Mouse (Mus musculus) liver, embryonic 16.5 days (tissue): ENCODE measurements around the gene Tas1r3. TPM values are rescaled to one million over a fixed set of nuclear protein-coding genes. Genes with fewer than 3 reads are reported as not detected.

Experiments
- ATAC-seq: fragments of 200-750 bp; cut with Nextera tagmentation; 2 replicates; pipeline ENCODE4 v1.8.0; 2017; ENCODE audit warnings: low read depth, mild to moderate bottlenecking, moderate number of reproducible peaks, moderate library complexity
- H3K27ac ChIP-seq: fragments of 300-500 bp; sonication (generic); 2 replicates; pipeline ENCODE4 v1.5.1; 2014; ENCODE audit warnings: mild to moderate bottlenecking, low read length
- H3K27me3 ChIP-seq: fragments of 300-500 bp; sonication (generic); 2 replicates; pipeline ENCODE4 v1.6.1; 2014; ENCODE audit warnings: low read depth, low read length, mixed read lengths; ENCODE audit not compliant: control insufficient read depth, insufficient read depth
- H3K36me3 ChIP-seq: fragments of 300-500 bp; sonication (generic); 2 replicates; pipeline ENCODE4 v1.6.1; 2014; ENCODE audit warnings: mild to moderate bottlenecking; ENCODE audit not compliant: control insufficient read depth, insufficient read depth
- H3K4me1 ChIP-seq: fragments of 300-500 bp; sonication (generic); 2 replicates; pipeline ENCODE4 v1.6.1; 2014; ENCODE audit warnings: low read depth, low read length, mixed read lengths; ENCODE audit not compliant: control insufficient read depth
- H3K4me2 ChIP-seq: fragments of 300-500 bp; sonication (generic); 2 replicates; pipeline ENCODE4 v1.6.1; 2014; ENCODE audit warnings: low read depth, low read length, mixed read lengths
- H3K4me3 ChIP-seq: fragments of 300-500 bp; sonication (generic); 2 replicates; pipeline ENCODE4 v1.5.1; 2014; ENCODE audit warnings: low read depth, mild to moderate bottlenecking, low read length
- H3K9ac ChIP-seq: fragments of 300-500 bp; sonication (generic); 2 replicates; pipeline ENCODE4 v1.6.1; 2014; ENCODE audit warnings: low read depth, low read length
- H3K9me3 ChIP-seq: fragments of 300-500 bp; sonication (generic); replicated peaks from 2 replicates; pipeline ENCODE4 v1.6.1; 2016; ENCODE audit warnings: low read length; ENCODE audit not compliant: control insufficient read depth
- WGBS: fragments of 180-500 bp; shearing (Covaris S2); extraction: QIAGEN DNeasy Blood & Tissue Kit; methylation state at CpG from one replicate; pipeline ENCODE4 v1.1.7; 2014; ENCODE audit not compliant: insufficient replicate concordance; 5-methylcytosine and 5-hydroxymethylcytosine counted together
- polyA plus RNA-seq: library from polyadenylated mRNA; unstranded; fragments of >200 nt; fragmentation: Nextera tagmentation; extraction: Ambion mirVana; gene quantifications from 2 replicates; pipeline ENCODE4 v1.2.1, GENCODE M21; 2015

Gene Tas1r3
- polyA plus RNA-seq, 1 experiment from 2014 or later, result 0.14 TPM

GRCm38 (mm10) chr4:155831205-155831766 lies 31.9 kb downstream of the Tas1r3 start, which contains the start of gene Aurkaip1:
Gene Aurkaip1 (plus strand): TSS chr4:155831272.
- Histone ChIP-seq H3K4me3 (peak within 1 kb of the TSS; percentile 90), H3K9ac (peak within 1 kb of the TSS; percentile 92), H3K4me1 (peaks cover 24% of the 10 kb centered on the region), H3K27me3 (no peaks in the 10 kb centered on the region), H3K4me2 (peak within 1 kb of the TSS; percentile 87), H3K27ac (peak within 1 kb of the TSS; percentile 93), H3K36me3 (peaks cover 14% of the 10 kb centered on the region), H3K9me3 (no peaks in the 10 kb centered on the region)
- under 1% methylated on average over 49 of the region's 49 CpGs for WGBS
- peak; percentile 94 for ATAC-seq

- Histone ChIP-seq H3K4me1 (peaks cover 24% of the 10 kb centered on the region), H3K4me2 (peak overlapping the region; percentile 87), H3K4me3 (peak overlapping the region; percentile 90), H3K9me3 (no peaks in the 10 kb centered on the region), H3K27ac (peak overlapping the region; percentile 93), H3K9ac (peak overlapping the region; percentile 92), H3K27me3 (no peaks in the 10 kb centered on the region), H3K36me3 (peaks cover 17% of the 10 kb centered on the region)
- ATAC-seq, result no peak
- 47% methylated on average over 8 of the region's 8 CpGs for WGBS
Measured at GRCm38 (mm10) chr4:155830596-155830995, 32.6 kb downstream of the Tas1r3 start.

- Histone ChIP-seq H3K4me1 (peaks cover 24% of the 10 kb centered on the region), H3K9me3 (no peaks in the 10 kb centered on the region), H3K9ac (no peak overlapping the region), H3K4me2 (no peak overlapping the region), H3K4me3 (no peak overlapping the region), H3K27me3 (no peaks in the 10 kb centered on the region), H3K27ac (no peak overlapping the region), H3K36me3 (peaks cover 25% of the 10 kb centered on the region)
- ATAC-seq, result no peak
- WGBS, result 93% methylated on average over 4 of the region's 4 CpGs
Measured at GRCm38 (mm10) chr4:155829866-155830265, 33.3 kb downstream of the Tas1r3 start.

- no peak for ATAC-seq
Measured at GRCm38 (mm10) chr4:155823443-155823842, 39.7 kb downstream of the Tas1r3 start.

GRCm38 (mm10) chr4:155821025-155821424 lies 42.1 kb downstream of the Tas1r3 start:
- ATAC-seq, result no peak
- Histone ChIP-seq H3K27ac (no peak overlapping the region), H3K4me2 (no peak overlapping the region), H3K36me3 (peaks cover 95% of the 10 kb centered on the region), H3K4me1 (no peaks in the 10 kb centered on the region), H3K4me3 (no peak overlapping the region), H3K9ac (no peak overlapping the region), H3K27me3 (no peaks in the 10 kb centered on the region), H3K9me3 (no peaks in the 10 kb centered on the region)
- WGBS, result 79% methylated on average over 7 of the region's 7 CpGs

More at GRCm38 (mm10) chr4:155823443-155823842, 39.7 kb downstream of the Tas1r3 start:
- H3K9ac ChIP-seq, result no peak overlapping the region
- 92% methylated on average over 16 of the region's 16 CpGs for WGBS
- H3K27ac ChIP-seq, result no peak overlapping the region
- no peaks in the 10 kb centered on the region for H3K9me3 ChIP-seq
- no peak overlapping the region for H3K4me3 ChIP-seq
- no peaks in the 10 kb centered on the region for H3K27me3 ChIP-seq
- no peaks in the 10 kb centered on the region for H3K4me1 ChIP-seq
- H3K4me2 ChIP-seq, result no peak overlapping the region
- peaks cover 87% of the 10 kb centered on the region for H3K36me3 ChIP-seq

GRCm38 (mm10) chr4:155817533-155817932 lies 45.6 kb downstream of the Tas1r3 start:
- Histone ChIP-seq H3K36me3 (peaks cover 79% of the 10 kb centered on the region), H3K9me3 (no peaks in the 10 kb centered on the region), H3K4me1 (peaks cover 14% of the 10 kb centered on the region), H3K27me3 (no peaks in the 10 kb centered on the region), H3K9ac (no peak overlapping the region), H3K4me3 (no peak overlapping the region), H3K27ac (no peak overlapping the region), H3K4me2 (no peak overlapping the region)
- no peak for ATAC-seq
- WGBS, result 85% methylated on average over 4 of the region's 4 CpGs

- peak overlapping the region; percentile 98 for H3K9ac ChIP-seq
- peak overlapping the region; percentile 82 for H3K4me2 ChIP-seq
- peak overlapping the region; percentile 95 for H3K4me3 ChIP-seq
- ATAC-seq, result peak; percentile 32
- H3K4me1 ChIP-seq, result peaks cover 24% of the 10 kb centered on the region
- no peaks in the 10 kb centered on the region for H3K27me3 ChIP-seq
- H3K36me3 ChIP-seq, result peaks cover 54% of the 10 kb centered on the region
- no peaks in the 10 kb centered on the region for H3K9me3 ChIP-seq
- H3K27ac ChIP-seq, result peak overlapping the region; percentile 88
- WGBS, result under 1% methylated on average over 49 of the region's 49 CpGs
Measured at GRCm38 (mm10) chr4:155812665-155813181, 50.4 kb downstream of the Tas1r3 start.

GRCm38 (mm10) chr4:155811929-155812664 lies 51.1 kb downstream of the Tas1r3 start, which contains the start of gene Ccnl2:
Gene Ccnl2 (plus strand): TSS chr4:155812489.
- H3K9ac ChIP-seq, result peak within 1 kb of the TSS; percentile 98
- no peaks in the 10 kb centered on the region for H3K27me3 ChIP-seq
- H3K9me3 ChIP-seq, result no peaks in the 10 kb centered on the region
- peaks cover 24% of the 10 kb centered on the region for H3K4me1 ChIP-seq
- H3K27ac ChIP-seq, result peak within 1 kb of the TSS; percentile 93
- H3K4me3 ChIP-seq, result peak within 1 kb of the TSS; percentile 95
- peaks cover 54% of the 10 kb centered on the region for H3K36me3 ChIP-seq
- ATAC-seq, result peak; percentile 100
- under 1% methylated on average over 60 of the region's 60 CpGs for WGBS
- H3K4me2 ChIP-seq, result peak within 1 kb of the TSS; percentile 88
